Mouse (Mus musculus) lung, embryonic 14.5 days (tissue): Measurements from ENCODE around the gene Slc5a11. TPM values are rescaled to one million over a fixed set of nuclear protein-coding genes. Genes with fewer than 3 reads are reported as not detected.

Experiments
- ATAC-seq: fragments of 200-750 bp; cut with Nextera tagmentation; 2 replicates; pipeline ENCODE4 v1.8.0; 2017; ENCODE audit warnings: mild to moderate bottlenecking, moderate TSS enrichment, moderate library complexity; ENCODE audit not compliant: insufficient read depth
- DNase-seq: peaks from one replicate; pipeline ENCODE4 v3.0.0-alpha.2; 2015
- H3K27ac ChIP-seq: fragments of 300-500 bp; sonication (generic); 2 replicates; pipeline ENCODE4 v1.5.1; 2014; ENCODE audit warnings: low read depth, mild to moderate bottlenecking, moderate library complexity
- H3K27me3 ChIP-seq: fragments of 300-500 bp; sonication (generic); 2 replicates; pipeline ENCODE4 v1.6.1; 2014; ENCODE audit warnings: low read length, control low read depth; ENCODE audit not compliant: insufficient read depth
- H3K36me3 ChIP-seq: fragments of 300-500 bp; sonication (generic); 2 replicates; pipeline ENCODE4 v1.6.1; 2014; ENCODE audit warnings: control low read depth; ENCODE audit not compliant: insufficient read depth
- H3K4me1 ChIP-seq: fragments of 300-500 bp; sonication (generic); 2 replicates; pipeline ENCODE4 v1.6.1; 2014; ENCODE audit warnings: antibody characterized with exemption, control low read depth; ENCODE audit not compliant: insufficient read depth
- H3K4me2 ChIP-seq: fragments of 300-500 bp; sonication (generic); 2 replicates; pipeline ENCODE4 v1.6.1; 2014; ENCODE audit warnings: mild to moderate bottlenecking
- H3K4me3 ChIP-seq: fragments of 300-500 bp; sonication (generic); 2 replicates; pipeline ENCODE4 v1.5.1; 2014; ENCODE audit warnings: low read depth, low read length
- H3K9ac ChIP-seq: fragments of 300-500 bp; sonication (generic); 2 replicates; pipeline ENCODE4 v1.6.1; 2014
- H3K9me3 ChIP-seq: fragments of 300-500 bp; sonication (generic); 2 replicates; pipeline ENCODE4 v1.6.1; 2016; ENCODE audit warnings: low read depth, low read length, control low read depth
- CTCF ChIP-seq: IDR thresholded peaks from 2 replicates; pipeline ENCODE4 v1.5.1; 2016; ENCODE audit warnings: antibody characterized with exemption, low read depth
- WGBS: fragments of 180-500 bp; shearing (Covaris S2); extraction: QIAGEN DNeasy Blood & Tissue Kit; methylation state at CpG from one replicate; pipeline ENCODE4 v1.1.7; 2014; 5-methylcytosine and 5-hydroxymethylcytosine counted together
- polyA plus RNA-seq: library from polyadenylated mRNA; unstranded; fragments of >200 nt; fragmentation: Nextera tagmentation; extraction: Ambion mirVana; gene quantifications from 2 replicates; pipeline ENCODE4 v1.2.1, GENCODE M21; 2014

The Slc5a11 gene
- polyA plus RNA-seq, 1 experiment from 2014 or later: 1.6 TPM

DNA sequence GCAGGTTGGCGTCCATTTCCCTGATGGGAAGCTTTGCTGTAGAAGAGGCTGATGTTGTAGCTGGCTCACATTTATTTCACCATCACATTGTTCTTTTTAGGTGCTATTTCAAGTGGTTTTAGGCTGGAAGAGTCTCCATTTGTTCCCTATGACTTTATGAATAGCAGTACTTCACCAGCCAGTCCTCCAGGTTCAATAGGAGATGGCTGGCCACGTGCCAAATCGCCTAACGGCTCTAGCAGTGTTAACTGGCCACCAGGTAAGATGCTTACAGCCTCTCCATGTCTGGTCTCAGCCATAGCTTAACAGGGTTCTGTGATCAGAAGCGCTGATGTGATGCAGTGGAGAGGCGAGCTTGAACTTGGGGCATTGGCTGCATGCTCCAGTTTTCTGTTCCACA is 28.1 kb upstream of the Slc5a11 start:
- Histone ChIP-seq H3K36me3 (peaks cover 99% of the 10 kb centered on the region), H3K27ac (no peak overlapping the region)
- 81% methylated on average over 6 of the region's 6 CpGs for WGBS

DNA sequence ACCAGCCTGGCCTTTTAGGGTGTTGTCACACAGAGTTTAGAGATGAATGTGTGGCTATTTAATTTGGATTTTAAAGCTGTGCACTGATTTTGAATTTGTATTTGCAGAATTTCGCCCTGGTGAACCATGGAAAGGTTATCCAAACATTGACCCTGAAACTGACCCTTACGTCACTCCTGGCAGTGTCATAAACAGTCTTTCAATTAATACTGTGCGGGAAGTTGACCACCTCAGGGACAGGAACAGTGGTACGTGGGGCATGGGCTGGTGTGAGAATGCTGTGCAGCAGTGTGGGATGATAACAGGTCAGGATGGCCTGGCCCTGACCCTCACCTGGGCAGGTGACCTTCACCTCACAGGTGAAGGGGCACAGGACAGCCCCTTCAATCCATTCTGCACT is 27.3 kb upstream of the Slc5a11 start:
- 48% methylated on average over 4 of the region's 4 CpGs for WGBS
- no peaks in the 10 kb centered on the region for H3K4me1 ChIP-seq
- H3K36me3 ChIP-seq: peaks cover 99% of the 10 kb centered on the region
- no peak overlapping the region for H3K4me3 ChIP-seq
- no peak overlapping the region for H3K27ac ChIP-seq
- no peak for ATAC-seq
- H3K9me3 ChIP-seq: no peaks in the 10 kb centered on the region
- TF ChIP-seq CTCF: no peak
- H3K9ac ChIP-seq: no peak overlapping the region
- H3K27me3 ChIP-seq: no peaks in the 10 kb centered on the region
- no peak overlapping the region for H3K4me2 ChIP-seq
- DNase-seq: no peak

More for the DNA sequence above, 28.1 kb upstream of the Slc5a11 start:
- Histone ChIP-seq H3K9me3 (no peaks in the 10 kb centered on the region), H3K4me3 (no peak overlapping the region), H3K27me3 (no peaks in the 10 kb centered on the region), H3K4me1 (no peaks in the 10 kb centered on the region), H3K4me2 (no peak overlapping the region), H3K9ac (no peak overlapping the region)
- no peak for ATAC-seq
- DNase-seq: peak; percentile 18
- TF ChIP-seq CTCF: no peak

- ATAC-seq (no peak), DNase-seq (no peak)
- Histone ChIP-seq H3K9ac (no peak overlapping the region), H3K9me3 (no peaks in the 10 kb centered on the region), H3K4me1 (no peaks in the 10 kb centered on the region), H3K4me3 (no peak overlapping the region), H3K4me2 (no peak overlapping the region), H3K27me3 (no peaks in the 10 kb centered on the region), H3K27ac (no peak overlapping the region), H3K36me3 (peaks cover 99% of the 10 kb centered on the region)
- TF ChIP-seq CTCF: no peak
- WGBS: 83% methylated on average over 3 of the region's 3 CpGs
These were observed 26.1 kb upstream of the Slc5a11 start for GRCm38 (mm10) chr7:123188462-123188861.

DNA sequence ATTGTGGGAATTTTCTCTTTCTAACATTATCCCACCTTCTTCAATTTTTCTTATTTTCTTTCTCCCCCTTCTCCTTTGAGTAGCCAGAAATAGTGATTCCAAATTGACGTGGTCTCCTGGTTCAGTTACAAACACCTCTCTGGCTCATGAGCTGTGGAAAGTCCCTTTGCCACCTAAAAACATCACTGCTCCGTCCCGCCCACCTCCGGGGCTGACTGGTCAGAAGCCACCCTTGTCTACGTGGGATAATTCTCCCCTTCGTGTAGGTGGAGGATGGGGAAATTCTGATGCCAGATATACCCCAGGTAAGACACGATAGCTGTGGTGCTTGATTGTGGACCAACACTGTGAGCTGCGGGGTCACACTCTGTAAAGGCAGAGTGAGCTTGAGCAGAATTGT is 24.8 kb upstream of the Slc5a11 start:
- Histone ChIP-seq H3K27me3 (no peaks in the 10 kb centered on the region), H3K4me2 (no peak overlapping the region), H3K27ac (no peak overlapping the region), H3K9me3 (no peaks in the 10 kb centered on the region), H3K36me3 (peaks cover 90% of the 10 kb centered on the region), H3K4me1 (no peaks in the 10 kb centered on the region), H3K9ac (no peak overlapping the region), H3K4me3 (no peak overlapping the region)
- DNase-seq (no peak), ATAC-seq (no peak)
- WGBS: 95% methylated on average over 8 of the region's 8 CpGs
- TF ChIP-seq CTCF: no peak

DNA sequence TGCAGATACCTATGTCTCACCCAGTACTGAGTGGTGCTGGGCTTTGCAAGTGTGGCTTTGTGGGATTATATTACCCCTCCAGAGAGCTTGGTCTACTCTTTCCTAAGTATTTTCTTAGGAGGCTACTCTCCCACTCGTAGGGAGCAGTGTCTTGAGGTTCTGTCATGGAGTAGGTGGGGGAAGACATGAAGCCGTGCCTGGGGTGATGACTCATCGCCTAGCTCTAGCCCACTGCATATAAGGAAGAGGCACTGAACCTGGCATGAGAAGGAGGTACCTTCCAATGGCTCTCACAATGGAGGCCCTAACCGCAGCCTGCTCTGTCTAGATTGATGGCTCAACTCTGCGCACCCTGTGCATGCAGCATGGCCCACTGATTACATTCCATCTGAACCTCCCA is 22.8 kb upstream of the Slc5a11 start:
- no peak for TF ChIP-seq CTCF
- no peak overlapping the region for H3K9ac ChIP-seq
- no peaks in the 10 kb centered on the region for H3K27me3 ChIP-seq
- H3K4me3 ChIP-seq: no peak overlapping the region
- no peak for ATAC-seq
- H3K36me3 ChIP-seq: peaks cover 76% of the 10 kb centered on the region
- WGBS: 91% methylated on average over 5 of the region's 5 CpGs
- DNase-seq: no peak
- H3K4me2 ChIP-seq: no peak overlapping the region
- no peaks in the 10 kb centered on the region for H3K9me3 ChIP-seq
- no peaks in the 10 kb centered on the region for H3K4me1 ChIP-seq
- no peak overlapping the region for H3K27ac ChIP-seq

DNA sequence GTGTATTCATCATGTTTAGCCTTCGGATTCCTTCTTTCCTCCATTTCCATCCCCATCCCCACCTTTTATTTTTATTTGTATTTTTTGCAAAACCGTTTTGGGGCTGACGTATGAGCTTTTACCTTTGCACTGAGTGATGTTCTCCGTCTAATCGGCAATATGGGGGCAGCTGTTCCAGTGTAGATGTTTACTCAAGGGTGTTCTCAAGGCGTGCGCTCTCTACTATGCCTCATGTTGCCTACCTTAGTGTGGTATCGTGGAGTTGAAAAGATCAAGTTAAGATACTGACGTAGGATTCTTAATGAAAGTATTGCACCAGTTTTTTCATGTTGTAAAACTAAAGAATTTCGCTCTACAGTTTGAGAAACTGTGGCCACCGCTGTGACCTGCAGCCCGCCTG is 21.4 kb upstream of the Slc5a11 start:
- DNase-seq (no peak), ATAC-seq (no peak)
- Histone ChIP-seq H3K4me3 (no peak overlapping the region), H3K4me1 (no peaks in the 10 kb centered on the region), H3K9ac (no peak overlapping the region), H3K27me3 (no peaks in the 10 kb centered on the region), H3K4me2 (no peak overlapping the region), H3K9me3 (no peaks in the 10 kb centered on the region), H3K36me3 (peaks cover 62% of the 10 kb centered on the region), H3K27ac (no peak overlapping the region)
- TF ChIP-seq CTCF: no peak
- WGBS: 91% methylated on average over 12 of the region's 12 CpGs

GRCm38 (mm10) chr7:123194696-123195095 is 19.9 kb upstream of the Slc5a11 start:
- no peaks in the 10 kb centered on the region for H3K9me3 ChIP-seq
- no peaks in the 10 kb centered on the region for H3K4me1 ChIP-seq
- H3K4me2 ChIP-seq: no peak overlapping the region
- peaks cover 47% of the 10 kb centered on the region for H3K36me3 ChIP-seq
- no peak overlapping the region for H3K27ac ChIP-seq
- ATAC-seq: no peak
- 87% methylated on average over 8 of the region's 8 CpGs for WGBS
- H3K4me3 ChIP-seq: no peak overlapping the region
- H3K27me3 ChIP-seq: no peaks in the 10 kb centered on the region
- DNase-seq: no peak
- no peak overlapping the region for H3K9ac ChIP-seq
- no peak for TF ChIP-seq CTCF

DNA sequence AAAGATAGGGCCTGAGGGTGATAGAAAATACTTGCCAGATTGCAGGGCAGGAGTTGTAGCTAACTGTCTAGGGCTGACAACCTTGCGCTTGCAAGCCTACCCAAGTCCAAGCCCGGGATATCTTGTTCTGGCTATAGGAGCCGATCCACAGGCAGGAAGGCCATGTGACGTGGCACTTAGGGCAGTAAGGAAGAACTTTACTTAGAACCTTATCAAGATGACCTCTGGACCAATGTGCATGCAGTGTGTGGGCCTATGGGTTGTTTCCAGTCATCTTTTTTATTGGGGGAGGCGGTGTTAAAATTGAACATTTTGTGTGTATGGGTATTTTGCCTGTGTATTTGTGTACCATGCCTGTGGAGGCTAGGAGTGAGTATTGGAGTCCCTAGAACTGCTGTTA is 18.1 kb upstream of the Slc5a11 start:
- TF ChIP-seq CTCF: no peak
- no peak overlapping the region for H3K4me3 ChIP-seq
- no peaks in the 10 kb centered on the region for H3K4me1 ChIP-seq
- H3K9ac ChIP-seq: no peak overlapping the region
- no peak for ATAC-seq
- no peaks in the 10 kb centered on the region for H3K27me3 ChIP-seq
- no peak overlapping the region for H3K4me2 ChIP-seq
- DNase-seq: no peak
- no peaks in the 10 kb centered on the region for H3K9me3 ChIP-seq
- H3K36me3 ChIP-seq: peaks cover 29% of the 10 kb centered on the region
- H3K27ac ChIP-seq: no peak overlapping the region
- 71% methylated on average over 5 of the region's 5 CpGs for WGBS
